Mouse (Mus musculus) testis, postnatal 10 days (tissue): ENCODE measurements at regions not wholly inside any gene's neighbourhood (a gene's known extent, or its start where the extent isn't known, plus 50 kb on each side); places are given as distances from the start of the nearest gene placed in this dataset.
"Not testable (repeated sequence)": the region's sequence is repeated elsewhere in the genome, so short reads cannot be mapped to it uniquely, and the experiment has no call there.

Experiments
- DNase-seq: peaks from one replicate; pipeline ENCODE4 v3.0.0; 2021; ENCODE audit warnings: low spot score

DNA sequence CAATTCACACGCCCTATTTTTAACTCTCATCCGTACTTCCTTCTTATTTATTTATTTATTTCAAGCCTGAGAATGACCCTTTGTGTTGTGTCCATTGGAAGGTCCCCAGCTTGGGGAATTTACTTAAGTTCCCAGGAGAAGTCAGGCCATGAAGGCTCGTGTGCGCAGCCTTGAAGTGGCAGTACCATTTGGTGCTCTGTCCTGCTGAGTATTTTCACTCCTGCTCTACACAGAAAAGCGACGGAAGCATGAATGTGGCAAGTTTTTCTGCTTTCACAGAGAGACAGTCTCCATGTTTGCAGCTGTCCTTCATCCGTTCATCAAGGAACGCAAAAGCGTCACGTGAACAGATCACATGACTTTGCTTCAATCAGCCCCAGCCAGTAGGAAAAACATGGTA, 610.2 kb upstream of the Clint1 start:
- DNase-seq: no peak

DNA sequence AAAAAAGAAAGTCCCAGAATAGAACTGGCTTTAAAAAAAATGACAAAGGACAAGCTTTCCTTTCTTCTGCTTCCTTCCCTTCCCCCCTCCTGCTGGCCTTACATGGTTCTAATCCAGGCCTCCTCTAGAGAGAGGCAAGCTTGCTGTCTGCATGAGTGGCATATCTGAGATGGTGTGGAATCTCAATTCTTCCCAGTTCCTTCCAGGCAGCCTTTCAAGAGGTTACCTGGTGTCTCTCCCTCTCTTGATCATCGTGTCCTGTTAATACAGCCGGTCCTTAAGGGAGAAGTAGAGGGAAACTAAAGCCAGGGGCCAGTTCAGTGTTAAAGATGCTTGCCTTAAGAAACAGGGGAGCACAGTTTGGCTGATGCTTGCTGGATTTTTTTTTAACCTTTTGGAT, 607.1 kb upstream of the Clint1 start:
- no peak for DNase-seq

DNA sequence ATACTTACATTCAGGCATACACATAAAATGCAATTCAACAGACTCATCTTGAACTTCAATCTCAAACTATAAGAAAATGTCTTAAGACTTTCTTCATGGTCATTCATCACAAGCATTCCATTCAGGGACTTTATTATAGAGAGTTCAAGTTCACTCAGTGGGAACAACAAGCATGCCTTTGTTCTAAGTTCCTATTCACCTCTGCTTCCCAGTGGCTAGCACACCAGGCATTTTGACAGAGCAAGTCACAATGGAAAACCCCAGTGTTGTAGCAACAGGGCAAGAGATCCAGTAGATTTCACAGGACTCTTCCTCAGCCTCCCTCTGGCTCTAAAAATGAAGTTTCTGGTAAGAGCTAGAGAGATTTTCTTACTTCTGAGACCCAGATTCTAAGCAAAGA, 595.8 kb upstream of the Clint1 start:
- DNase-seq: no peak

DNA sequence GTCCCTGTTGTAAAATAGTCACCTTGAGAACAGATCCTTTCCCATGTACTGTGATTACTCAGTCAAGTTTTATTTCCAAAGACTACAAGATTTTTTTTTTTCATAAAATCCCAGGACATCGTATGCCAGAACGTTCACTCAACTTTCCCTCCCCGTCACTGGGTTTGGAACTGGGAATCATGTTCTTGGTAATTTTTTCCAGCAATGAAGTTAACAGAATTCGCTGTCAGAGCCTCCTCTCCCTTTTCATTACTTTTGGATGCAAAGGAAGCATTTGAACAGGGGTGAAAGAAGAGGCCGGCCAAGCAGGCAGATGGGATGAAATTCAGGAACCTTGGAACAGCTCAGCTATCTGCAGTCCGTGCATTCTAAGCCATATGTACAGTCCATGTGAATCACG, 589.7 kb upstream of the Clint1 start:
- DNase-seq: no peak

DNA sequence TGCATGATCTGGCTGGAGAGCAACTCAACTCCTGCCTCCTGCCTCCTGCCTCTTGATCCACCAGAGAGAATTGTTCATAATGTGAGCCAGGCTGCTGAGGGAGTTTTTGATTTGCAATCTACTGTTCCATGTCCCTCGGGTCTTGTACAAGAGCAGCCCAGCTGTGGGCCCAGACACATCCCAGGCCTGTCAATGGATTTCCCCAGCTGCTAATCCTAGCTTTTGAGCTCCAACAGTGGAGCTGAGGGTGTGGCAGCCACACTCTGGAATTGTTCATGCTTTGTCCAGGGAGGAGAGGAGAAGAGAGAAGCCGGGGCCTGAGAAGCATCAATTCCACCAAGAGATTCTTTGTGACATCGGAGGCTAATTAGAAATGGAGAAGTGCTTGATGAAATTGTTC, 587.9 kb upstream of the Clint1 start:
- no peak for DNase-seq

DNA sequence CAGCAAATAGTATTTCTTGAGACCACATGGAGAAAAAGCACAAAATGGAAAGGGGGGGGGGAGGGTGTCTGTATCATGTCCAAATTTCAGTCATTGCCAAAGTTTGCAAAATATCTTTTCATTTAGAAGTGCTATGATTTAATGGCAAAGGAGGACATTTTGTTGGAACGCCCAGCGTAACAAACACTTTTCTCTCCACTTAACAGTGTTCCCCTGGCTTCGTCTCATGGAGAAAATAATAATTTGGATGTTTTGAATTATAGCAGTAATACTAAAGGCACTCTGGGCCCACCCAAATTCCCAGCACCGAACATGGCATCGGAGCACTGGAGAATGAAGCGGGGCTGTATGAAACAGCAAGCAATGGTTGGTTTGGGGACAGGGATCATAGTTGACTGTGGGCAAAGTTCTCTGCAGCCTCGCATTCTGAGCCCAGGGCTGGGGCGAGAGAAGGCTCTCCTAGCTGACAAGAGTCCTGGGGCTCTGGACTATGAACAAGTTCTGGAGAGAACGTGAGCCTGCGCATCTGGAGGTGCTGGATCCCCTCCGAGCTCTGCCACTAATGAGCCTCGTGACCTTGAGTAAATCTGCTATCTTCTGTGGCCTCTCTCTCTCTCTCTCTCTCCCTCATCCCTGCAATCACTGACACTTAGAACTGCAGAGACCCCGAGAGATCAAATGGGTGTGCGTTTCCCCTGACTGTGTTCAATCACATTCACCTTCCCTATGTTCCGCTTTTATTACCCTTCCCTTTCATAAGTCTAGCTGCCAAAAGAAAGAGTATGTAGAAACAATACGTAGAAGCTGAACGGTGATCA, 586.5 kb upstream of the Clint1 start:
- DNase-seq: peak; percentile 59

DNA sequence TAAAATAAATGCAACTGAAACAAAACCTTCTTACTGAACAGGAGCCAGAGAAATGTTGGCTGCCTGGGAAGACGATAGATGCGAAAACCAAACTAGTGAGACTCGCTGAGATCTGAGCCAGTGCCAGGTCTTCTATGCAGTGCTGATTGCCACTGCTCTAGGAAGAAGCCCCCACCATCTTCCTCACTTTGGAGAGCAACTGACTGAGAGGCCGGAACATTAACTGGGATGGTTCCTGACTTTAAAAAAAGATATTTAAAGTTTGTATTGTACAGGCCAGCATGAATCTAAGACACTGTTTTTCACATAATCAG, 585.9 kb upstream of the Clint1 start:
- DNase-seq: peak; percentile 51

DNA sequence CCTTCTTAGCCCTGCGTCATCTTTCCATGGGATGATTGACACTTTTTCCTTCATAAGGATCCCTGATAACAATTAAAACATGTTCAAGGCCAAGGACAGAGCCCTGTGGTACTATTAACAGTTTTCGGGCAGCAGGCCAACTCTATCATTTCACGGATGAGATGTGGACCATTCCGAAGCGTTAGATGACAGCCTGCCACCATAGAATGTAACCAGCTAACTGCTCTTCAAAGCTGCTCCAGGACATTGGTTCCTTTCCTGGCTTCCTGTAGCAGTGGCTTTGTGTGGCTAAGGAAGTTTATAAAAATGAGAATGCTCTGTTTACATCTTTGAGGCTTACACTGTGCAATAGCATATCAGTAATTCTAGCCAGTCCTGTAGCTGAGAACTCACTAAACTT, 582.6 kb upstream of the Clint1 start:
- DNase-seq: no peak

DNA sequence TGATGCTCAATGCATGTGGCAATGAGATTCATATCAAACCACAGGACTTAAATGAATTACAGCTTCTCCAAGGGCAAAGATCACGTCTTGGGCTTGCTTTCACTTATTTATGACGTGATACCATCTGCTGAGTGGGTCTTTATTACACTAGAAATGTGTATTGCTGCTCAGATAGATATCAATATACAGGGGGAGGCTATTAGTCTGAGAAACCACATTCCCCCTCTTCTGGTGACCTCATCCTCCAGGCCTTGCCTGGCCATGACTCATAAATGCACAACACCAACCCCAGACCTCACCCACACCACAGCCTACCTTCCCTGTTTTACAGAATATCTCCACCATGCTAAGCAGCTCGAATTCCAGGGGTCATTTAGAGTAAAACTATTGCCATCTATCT, 580.6 kb upstream of the Clint1 start:
- no peak for DNase-seq

DNA sequence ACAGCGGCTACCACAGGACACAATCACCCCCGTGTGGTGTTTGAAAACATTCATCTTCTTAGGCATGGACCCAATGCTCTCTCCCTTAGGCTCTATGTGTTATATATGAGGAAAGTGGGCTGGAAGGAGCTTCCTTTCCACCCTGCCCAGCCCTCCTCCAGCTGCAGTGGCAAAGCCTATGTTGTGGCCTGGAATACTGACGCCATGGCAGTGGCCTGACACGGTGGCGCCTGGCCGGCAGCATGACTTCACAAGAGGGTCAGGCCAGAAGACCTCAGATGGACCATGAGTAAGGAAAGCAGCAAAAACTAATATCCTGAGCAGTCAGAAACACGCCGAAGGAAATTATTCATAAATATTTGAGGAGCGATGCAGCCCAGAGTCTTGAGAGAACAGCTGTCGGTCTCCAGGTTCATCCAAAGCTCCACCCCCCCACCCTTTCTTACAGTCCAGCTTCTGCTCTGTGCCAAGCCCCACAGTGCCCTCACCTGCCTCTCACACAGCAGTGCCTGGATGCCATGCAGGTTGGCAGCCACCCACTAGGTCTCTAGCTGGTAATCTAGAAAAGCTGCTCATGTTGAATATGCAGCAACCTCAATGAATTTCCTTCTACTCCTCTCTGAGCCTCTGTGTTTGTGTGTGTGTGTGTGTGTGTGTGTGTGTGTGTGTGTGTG, 577.3 kb upstream of the Clint1 start:
- no peak for DNase-seq

DNA sequence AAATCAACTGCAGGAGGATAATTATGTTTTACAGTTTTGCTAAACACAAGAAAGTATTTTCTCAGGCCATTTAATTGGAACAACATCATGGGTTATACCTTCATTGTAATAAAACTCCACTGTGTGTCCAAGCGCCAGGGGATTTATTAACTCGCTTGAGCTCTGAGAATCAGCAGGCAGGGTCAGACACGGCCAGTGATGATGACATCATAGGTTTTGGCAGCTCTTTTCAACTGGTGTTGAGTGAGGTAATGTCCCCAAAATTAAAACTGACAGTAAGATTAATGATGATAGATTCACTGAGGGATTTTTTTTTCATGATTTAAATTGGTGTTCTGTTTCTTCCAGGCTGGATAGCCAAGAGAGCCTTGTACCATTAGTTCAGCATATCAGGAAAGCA, 576.7 kb upstream of the Clint1 start:
- DNase-seq: no peak

DNA sequence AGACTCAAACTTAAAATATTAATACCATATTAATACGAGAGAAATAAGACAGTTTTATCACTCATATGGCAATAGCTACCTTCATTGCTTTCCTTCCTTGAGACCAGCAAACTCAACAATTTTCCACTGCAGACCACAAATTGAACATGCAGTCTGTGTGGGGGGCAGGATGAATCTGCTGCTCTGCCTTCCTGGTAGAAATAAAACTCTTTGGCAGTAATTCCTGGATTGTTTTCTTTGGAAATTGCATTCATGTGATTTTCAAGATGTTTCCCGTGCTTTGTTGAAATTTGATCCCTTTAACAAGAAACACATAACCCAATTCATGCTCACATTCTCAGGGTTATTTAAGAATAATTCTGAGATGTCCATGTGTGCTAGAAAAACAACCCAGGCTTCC, 555.1 kb upstream of the Clint1 start:
- no peak for DNase-seq

DNA sequence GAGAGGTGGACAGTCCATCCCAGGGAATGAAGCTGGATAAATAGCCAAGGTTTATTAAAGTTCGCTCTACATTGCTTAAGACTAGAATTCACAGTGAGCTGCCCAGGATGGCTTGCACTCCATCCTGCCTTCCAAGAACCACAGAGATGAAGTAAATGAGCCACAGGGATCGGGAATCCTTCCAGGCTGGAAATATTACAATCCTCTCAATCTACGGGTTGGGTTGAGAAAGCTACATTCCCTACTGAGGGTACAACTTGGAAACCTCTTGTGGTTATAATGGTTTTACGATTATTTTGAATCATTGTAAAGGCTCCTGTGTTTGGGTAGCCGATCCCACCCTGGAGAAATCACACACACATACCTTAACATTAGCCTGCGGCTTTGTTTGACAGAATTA, 539.9 kb upstream of the Clint1 start:
- DNase-seq: no peak

DNA sequence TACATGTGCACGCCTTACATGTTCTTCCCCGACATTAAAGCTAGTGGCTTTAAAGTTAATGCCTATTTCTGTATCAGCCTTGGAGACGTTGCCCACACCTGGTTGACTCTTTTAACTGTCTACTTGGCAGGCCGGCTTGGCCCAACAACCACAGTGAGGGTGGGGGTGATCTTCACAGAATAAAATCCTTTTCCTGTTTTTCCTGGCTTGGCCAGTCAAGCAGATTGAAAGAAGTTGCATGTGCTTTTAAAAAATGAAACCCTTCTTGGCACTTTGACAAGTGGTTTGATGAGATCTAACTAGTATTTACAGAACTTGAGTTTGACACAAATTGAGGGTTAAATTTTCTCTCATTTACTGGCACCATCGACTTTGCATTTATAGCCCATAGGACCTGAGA, 528.1 kb upstream of the Clint1 start:
- DNase-seq: no peak

DNA sequence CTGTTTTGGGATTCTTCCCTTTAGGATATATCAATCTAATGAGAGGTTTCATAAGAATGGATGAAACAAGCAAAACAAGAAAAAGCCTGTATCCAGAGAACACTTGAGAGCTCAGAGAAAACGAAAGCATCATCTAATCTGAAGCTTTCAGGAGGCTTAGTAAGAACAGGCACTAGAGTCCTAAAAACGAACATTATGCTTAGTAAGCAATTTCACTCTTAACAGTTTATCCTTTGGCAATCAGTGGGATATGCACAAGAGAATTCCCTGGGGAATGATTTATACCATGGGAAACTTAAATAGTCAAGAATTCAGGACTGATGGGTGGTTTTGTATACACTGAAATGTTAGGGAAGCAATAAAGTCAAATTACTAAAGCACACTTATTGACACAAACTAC, 521.5 kb upstream of the Clint1 start:
- DNase-seq: no peak

DNA sequence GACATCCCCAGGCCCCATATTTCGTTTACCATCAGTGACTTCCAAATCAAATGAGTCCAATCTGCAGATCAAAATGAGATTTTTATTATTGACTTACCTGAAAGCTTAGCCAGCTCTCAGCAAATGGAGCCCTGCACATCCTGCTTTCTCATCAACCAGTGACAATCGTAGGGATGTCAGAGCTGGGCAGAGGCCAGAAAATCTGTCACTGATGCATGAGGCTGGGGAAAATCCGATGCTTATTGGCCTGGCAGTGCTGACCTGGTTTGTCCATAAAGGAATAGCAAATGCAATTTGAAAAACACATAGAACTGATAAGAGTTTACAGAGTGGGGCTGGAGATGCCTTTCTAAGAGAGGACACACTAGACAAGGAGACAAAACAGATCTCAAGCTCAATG, 518.1 kb upstream of the Clint1 start:
- no peak for DNase-seq

DNA sequence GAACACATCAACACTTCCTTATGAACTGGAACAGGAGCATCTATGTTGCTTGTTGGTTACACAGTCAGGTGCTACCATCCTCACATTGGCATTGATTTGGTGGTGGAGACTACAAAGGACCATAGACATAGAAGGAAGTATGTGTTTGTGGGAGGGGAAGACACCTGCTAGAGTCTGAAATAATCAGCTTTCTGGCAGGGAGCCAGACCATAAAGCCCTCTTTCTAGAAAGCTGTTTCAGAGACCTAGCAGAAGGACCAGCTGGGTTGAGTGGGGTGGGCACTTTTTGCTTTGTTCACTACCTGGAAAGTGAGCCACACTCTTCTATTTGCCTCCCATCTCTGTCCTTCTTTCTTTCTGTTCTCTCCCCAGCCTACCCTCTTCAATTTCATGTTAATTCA, 502.5 kb upstream of the Clint1 start:
- no peak for DNase-seq

DNA sequence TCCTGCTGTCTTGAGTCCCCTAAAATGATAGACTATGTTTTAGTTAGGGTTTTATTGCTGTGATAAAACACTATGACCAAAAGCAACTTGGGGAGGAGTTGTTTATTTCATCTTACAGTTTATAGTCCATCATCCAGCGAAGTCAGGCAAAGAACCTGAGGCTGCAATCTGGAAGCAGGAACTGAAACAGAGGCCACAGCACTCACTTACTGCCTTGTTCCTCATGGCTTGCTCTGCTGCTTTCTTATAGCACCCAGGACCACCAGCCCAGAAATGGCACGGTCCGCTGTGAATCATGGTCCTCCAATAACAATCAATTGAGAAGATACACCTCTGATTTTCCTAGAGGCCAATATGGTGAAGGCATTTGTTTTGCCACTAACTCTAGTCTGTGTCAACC, 486.5 kb upstream of the Clint1 start:
- DNase-seq: no peak

DNA sequence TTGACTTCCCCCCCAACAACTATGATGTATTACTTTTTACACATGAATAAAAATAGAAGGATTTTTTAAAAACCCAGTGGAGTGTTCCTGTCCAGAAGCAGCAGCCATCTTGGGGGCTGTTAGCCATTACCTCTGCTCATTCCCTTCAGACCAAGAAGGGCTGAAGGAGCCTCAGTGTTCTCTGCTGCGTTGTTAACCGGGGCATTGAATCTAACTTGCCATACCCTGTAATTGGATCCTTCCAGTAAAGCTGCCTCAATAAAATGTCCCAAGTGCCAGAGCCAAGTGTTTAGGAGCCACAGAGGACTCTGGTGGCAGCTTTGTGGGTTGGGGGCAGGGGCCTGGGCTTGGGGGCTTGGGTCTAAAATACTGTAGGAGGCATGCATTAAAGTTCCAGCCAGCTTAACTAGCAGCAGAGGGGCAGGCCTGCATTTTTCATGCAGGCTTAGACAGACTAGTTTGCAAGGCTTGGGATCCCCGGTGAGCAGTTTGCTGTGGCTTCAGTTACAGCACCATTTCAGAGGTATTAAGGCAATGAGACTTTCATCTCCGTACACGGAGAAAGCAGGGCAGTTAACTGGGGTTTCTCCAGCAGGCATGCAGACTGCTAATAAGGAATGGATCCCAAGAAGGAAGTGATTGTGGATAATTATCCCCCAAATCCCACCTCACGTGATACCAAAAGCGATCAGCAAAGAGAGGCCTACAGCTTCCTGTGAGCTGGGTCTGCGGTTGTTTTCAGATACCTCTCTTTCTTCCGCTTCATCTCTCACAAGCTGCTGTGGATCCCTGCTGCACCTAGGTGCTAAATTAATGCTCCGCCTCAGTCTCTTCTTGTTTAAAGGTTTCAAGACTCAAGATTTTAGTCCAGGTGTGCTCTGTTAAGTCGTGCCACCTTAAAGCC, 462.4 kb upstream of the Clint1 start:
- no peak for DNase-seq

DNA sequence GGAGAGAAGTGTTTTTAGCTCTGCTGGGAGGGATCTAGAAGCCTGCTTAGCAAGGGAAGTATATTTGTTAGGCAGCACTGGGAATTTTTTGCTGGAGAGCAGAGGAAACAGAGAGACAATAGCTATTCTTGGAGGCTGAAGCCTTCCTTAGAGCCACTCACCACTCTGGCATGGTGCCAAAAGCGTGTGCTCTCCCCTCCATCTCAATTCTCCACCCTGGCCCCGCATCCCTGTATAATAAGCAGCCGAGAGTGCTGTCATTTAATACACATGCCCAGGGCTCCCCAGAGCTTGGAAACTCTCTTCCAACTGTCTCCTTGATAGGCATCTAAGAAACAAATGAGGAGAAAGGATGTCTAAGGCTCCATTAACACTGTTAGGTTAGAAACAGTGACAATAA, 455.8 kb upstream of the Clint1 start:
- peak; percentile 44 for DNase-seq

DNA sequence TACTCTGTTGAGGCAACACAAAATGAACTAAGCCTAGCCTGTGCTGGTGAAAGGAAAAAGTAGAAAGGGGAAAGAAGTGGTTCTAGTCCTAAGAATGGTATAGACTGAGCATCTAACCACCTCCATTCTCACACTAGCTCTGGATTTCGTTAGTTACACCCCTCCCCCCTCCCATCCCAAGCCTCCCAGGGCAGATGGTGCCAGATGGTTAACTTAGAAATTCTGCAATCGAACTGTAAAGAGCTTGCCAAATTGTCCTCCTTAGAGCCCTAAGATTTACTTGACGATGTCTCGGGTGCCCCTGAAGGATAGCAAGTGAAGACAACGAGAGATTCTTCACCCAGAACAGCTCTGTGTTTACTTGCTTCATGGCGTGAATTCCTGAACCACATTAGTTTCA, 453.7 kb upstream of the Clint1 start:
- DNase-seq: no peak

DNA sequence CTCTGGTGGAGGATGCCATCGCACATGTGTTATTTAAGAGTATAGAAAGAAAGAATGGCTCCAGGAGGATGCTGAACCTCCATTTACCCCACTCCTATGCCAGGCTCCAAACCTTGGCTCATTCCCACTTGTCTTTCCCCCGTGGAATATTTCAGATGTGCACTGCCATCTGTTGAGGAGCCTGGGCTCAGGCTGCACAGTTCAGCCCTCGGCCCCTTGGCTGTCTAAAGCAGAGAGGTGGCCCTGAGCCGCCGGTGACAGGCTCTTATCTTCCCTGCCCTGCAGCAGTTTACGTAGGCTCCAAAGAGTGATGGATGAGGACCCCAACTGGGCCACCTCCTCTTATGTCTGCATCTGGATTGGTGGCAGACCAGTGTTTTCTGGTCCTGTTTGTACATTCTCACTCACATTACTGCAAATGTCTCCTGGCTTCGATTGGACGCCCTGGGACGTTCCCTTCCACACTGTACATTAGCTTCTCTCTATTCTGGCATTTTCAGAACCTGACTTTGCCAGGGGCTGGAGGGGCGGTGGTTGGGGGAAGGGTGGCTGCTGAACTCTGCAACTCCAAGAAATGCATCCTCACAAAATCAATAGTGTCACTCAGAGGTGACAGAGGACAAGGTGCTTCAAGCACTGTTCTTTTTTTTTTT, 447.3 kb upstream of the Clint1 start:
- no peak for DNase-seq

DNA sequence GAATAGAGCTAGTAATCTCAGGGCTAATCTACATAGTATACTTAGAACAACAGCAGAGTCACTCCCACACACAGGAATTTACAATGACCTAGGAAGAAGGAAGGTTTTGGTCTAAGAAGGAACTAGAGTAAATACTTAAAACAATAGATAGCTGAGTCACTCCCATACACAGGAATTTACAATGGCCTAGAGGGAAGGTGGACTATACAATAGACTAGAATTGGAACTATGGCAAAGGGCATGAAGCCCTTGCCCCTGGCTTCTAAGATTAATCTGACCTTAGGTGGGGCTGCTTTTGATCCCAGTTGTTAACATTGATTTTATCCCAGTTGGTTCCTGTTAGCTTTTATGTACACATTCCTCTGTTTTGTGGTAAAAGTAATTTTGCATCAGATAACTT, 427.8 kb upstream of the Clint1 start:
- not testable (repeated sequence) for DNase-seq
